Mouse (Mus musculus) midbrain, postnatal 0 days (tissue): ENCODE results near the gene Btaf1. TPM values are rescaled to one million over a fixed set of nuclear protein-coding genes. Genes with fewer than 3 reads are reported as not detected.

ENCODE experiments used
- ATAC-seq: fragments of 200-750 bp; cut with Nextera tagmentation; 2 replicates; pipeline ENCODE4 v1.8.0; 2017; ENCODE audit warnings: moderate number of reproducible peaks, mild to moderate bottlenecking, moderate TSS enrichment, moderate library complexity; ENCODE audit not compliant: low FRiP score
- DNase-seq: peaks from one replicate; pipeline ENCODE4 v3.0.0-alpha.2; 2015; ENCODE audit warnings: low spot score
- H3K27ac ChIP-seq: fragments of 300-500 bp; sonication (generic); 2 replicates; pipeline ENCODE4 v1.5.1; 2014; ENCODE audit warnings: low read depth, mild to moderate bottlenecking, low read length, mixed read lengths
- H3K27me3 ChIP-seq: fragments of 300-500 bp; sonication (generic); 2 replicates; pipeline ENCODE4 v1.6.1; 2014; ENCODE audit warnings: low read length, control low read depth, mixed read lengths; ENCODE audit not compliant: insufficient read depth
- H3K36me3 ChIP-seq: fragments of 300-500 bp; sonication (generic); 2 replicates; pipeline ENCODE4 v1.6.1; 2014; ENCODE audit warnings: low read length, control low read depth, mixed read lengths; ENCODE audit not compliant: insufficient read depth
- H3K4me1 ChIP-seq: fragments of 300-500 bp; sonication (generic); 2 replicates; pipeline ENCODE4 v1.6.1; 2014; ENCODE audit warnings: mild to moderate bottlenecking, control low read depth, antibody characterized with exemption, low read length, mixed read lengths; ENCODE audit not compliant: insufficient read depth
- H3K4me2 ChIP-seq: fragments of 300-500 bp; sonication (generic); 2 replicates; pipeline ENCODE4 v1.6.1; 2014; ENCODE audit warnings: low read depth, mild to moderate bottlenecking, low read length, mixed read lengths; ENCODE audit not compliant: poor library complexity, severe bottlenecking
- H3K4me3 ChIP-seq: fragments of 300-500 bp; sonication (generic); 2 replicates; pipeline ENCODE4 v1.5.1; 2014; ENCODE audit warnings: low read depth, mild to moderate bottlenecking, low read length, moderate library complexity
- H3K9ac ChIP-seq: fragments of 300-500 bp; sonication (generic); replicated peaks from 2 replicates; pipeline ENCODE4 v1.6.1; 2014; ENCODE audit warnings: mild to moderate bottlenecking, low read length, moderate library complexity, mixed read lengths; ENCODE audit not compliant: poor library complexity, severe bottlenecking
- H3K9me3 ChIP-seq: fragments of 300-500 bp; sonication (generic); 2 replicates; pipeline ENCODE4 v1.6.1; 2016; ENCODE audit warnings: low read length, control low read depth
- CTCF ChIP-seq: IDR thresholded peaks from 2 replicates; pipeline ENCODE4 v1.5.1; 2016; ENCODE audit warnings: antibody characterized with exemption, mild to moderate bottlenecking
- WGBS: fragments of 180-500 bp; shearing (Covaris S2); extraction: QIAGEN DNeasy Blood & Tissue Kit; methylation state at CpG from one replicate; pipeline ENCODE4 v1.1.7; 2014; 5-methylcytosine and 5-hydroxymethylcytosine counted together
- polyA plus RNA-seq: library from polyadenylated mRNA; unstranded; fragments of >200 nt; fragmentation: Nextera tagmentation; extraction: Ambion mirVana; gene quantifications from 2 replicates; pipeline ENCODE4 v1.2.1, GENCODE M21; 2015
- total RNA-seq: library from RNA; depleted of rRNA; stranded (reverse); fragments of >200 nt; gene quantifications from 2 replicates; pipeline ENCODE4 v1.2.3, GENCODE M21; 2014

Btaf1 gene
- total and polyA plus RNA-seq, 2 experiments from 2014 or later: 3.5 to 16.4 TPM

- DNase-seq (no peak), ATAC-seq (no peak)
- Histone ChIP-seq H3K4me2 (no peak overlapping the region), H3K4me3 (no peak overlapping the region), H3K27ac (no peak overlapping the region), H3K9ac (no peak overlapping the region), H3K4me1 (no peaks in the 10 kb centered on the region), H3K9me3 (no peaks in the 10 kb centered on the region), H3K27me3 (no peaks in the 10 kb centered on the region), H3K36me3 (peaks cover 41% of the 10 kb centered on the region)
- 90% methylated on average over 5 of the region's 5 CpGs for WGBS
- TF ChIP-seq CTCF: no peak
Observed at GRCm38 (mm10) chr19:37004557-37004956, 78.7 kb downstream of the Btaf1 start.

GRCm38 (mm10) chr19:37009878-37010281 is 84.0 kb downstream of the Btaf1 start:
- no peak overlapping the region for H3K9ac ChIP-seq
- TF ChIP-seq CTCF: no peak
- H3K9me3 ChIP-seq: no peaks in the 10 kb centered on the region
- 94% methylated on average over 3 of the region's 3 CpGs for WGBS
- no peaks in the 10 kb centered on the region for H3K4me1 ChIP-seq
- H3K36me3 ChIP-seq: peaks cover 32% of the 10 kb centered on the region
- no peak overlapping the region for H3K4me2 ChIP-seq
- no peak overlapping the region for H3K4me3 ChIP-seq
- H3K27ac ChIP-seq: no peak overlapping the region
- ATAC-seq: no peak
- no peaks in the 10 kb centered on the region for H3K27me3 ChIP-seq
- no peak for DNase-seq

GRCm38 (mm10) chr19:37013461-37013860 is 87.6 kb downstream of the Btaf1 start:
- Histone ChIP-seq H3K9ac (no peak overlapping the region), H3K9me3 (0 out of 2 replicates have a peak, but pooled peaks cover 4% of the 10 kb centered on the region), H3K4me2 (no peak overlapping the region), H3K4me1 (peaks cover 1% of the 10 kb centered on the region; the same call in 1 of the 2 replicates), H3K27ac (no peak overlapping the region), H3K36me3 (peaks cover 24% of the 10 kb centered on the region), H3K27me3 (no peaks in the 10 kb centered on the region), H3K4me3 (no peak overlapping the region)
- TF ChIP-seq CTCF: no peak
- no peak for DNase-seq
- 93% methylated on average over 6 of the region's 6 CpGs for WGBS
- no peak for ATAC-seq

- 89% methylated on average over 8 of the region's 8 CpGs for WGBS
- no peak for DNase-seq
- Histone ChIP-seq H3K4me1 (peaks cover 3% of the 10 kb centered on the region; the same call in 1 of the 2 replicates), H3K4me3 (no peak overlapping the region), H3K9ac (no peak overlapping the region), H3K27me3 (no peaks in the 10 kb centered on the region), H3K36me3 (peaks cover 24% of the 10 kb centered on the region), H3K4me2 (no peak overlapping the region), H3K9me3 (0 out of 2 replicates have a peak, but pooled peaks cover 4% of the 10 kb centered on the region), H3K27ac (no peak overlapping the region)
- no peak for ATAC-seq
- no peak for TF ChIP-seq CTCF
Observed at GRCm38 (mm10) chr19:37014173-37014939, 88.5 kb downstream of the Btaf1 start.

- 0 out of 2 replicates have a peak, but pooled peaks cover 4% of the 10 kb centered on the region for H3K9me3 ChIP-seq
- TF ChIP-seq CTCF: no peak
- no peak overlapping the region for H3K4me3 ChIP-seq
- WGBS: 95% methylated on average over 6 of the region's 6 CpGs
- peaks cover 3% of the 10 kb centered on the region; the same call in 1 of the 2 replicates for H3K4me1 ChIP-seq
- H3K36me3 ChIP-seq: 0 out of 2 replicates have a peak, but pooled peaks cover 4% of the 10 kb centered on the region
- DNase-seq (no peak), ATAC-seq (no peak)
- no peaks in the 10 kb centered on the region for H3K27me3 ChIP-seq
- no peak overlapping the region for H3K4me2 ChIP-seq
- H3K27ac ChIP-seq: no peak overlapping the region
- H3K9ac ChIP-seq: no peak overlapping the region
Observed at GRCm38 (mm10) chr19:37016890-37017289, 91.0 kb downstream of the Btaf1 start.

- no peak overlapping the region for H3K27ac ChIP-seq
- H3K27me3 ChIP-seq: no peaks in the 10 kb centered on the region
- H3K4me2 ChIP-seq: peak overlapping the region; percentile 44
- H3K36me3 ChIP-seq: no peaks in the 10 kb centered on the region
- DNase-seq: peak; percentile 79
- 0 out of 2 replicates have a peak, but pooled peaks cover 4% of the 10 kb centered on the region for H3K9me3 ChIP-seq
- H3K4me3 ChIP-seq: peak overlapping the region; percentile 26
- TF ChIP-seq CTCF: no peak
- peak overlapping the region; percentile 51; the same call in 1 of the 2 replicates for H3K9ac ChIP-seq
- ATAC-seq: peak; percentile 90
- H3K4me1 ChIP-seq: peaks cover 3% of the 10 kb centered on the region; the same call in 1 of the 2 replicates
- 5% methylated on average over 26 of the region's 26 CpGs for WGBS
Observed at GRCm38 (mm10) chr19:37018411-37018810, 92.5 kb downstream of the Btaf1 start.
